Mouse (Mus musculus) B cell, adult 2 months (primary cell): ENCODE results near the gene Notch1.
A peak's percentile ranks its signal among the peaks of the same experiment; 100 is the strongest.

Experiments used
- DNase-seq, 2 experiments: peaks; one replicate each; pipeline ENCODE4 v3.0.0; 2022

Gene Notch1

DNA sequence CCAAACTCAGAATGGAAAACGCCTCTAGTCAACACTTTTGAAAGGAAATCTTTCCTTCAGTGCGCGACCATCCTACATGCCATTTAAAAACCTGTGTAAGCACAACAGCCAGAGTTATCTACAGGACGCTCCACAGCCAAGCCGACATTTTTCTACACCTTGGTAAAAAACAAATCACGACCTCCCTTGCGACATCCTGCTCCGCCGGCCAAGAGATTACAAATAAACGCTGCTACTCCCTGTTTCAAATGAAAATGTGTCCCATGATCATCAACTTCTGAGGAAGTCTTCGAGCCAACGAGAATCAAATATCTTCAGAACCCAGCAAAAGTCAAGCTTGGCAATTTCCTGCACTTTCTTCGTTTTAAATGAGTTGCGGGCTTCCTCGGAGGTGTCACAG is 72.1 kb downstream of the Notch1 start:
- DNase-seq = no peak

DNA sequence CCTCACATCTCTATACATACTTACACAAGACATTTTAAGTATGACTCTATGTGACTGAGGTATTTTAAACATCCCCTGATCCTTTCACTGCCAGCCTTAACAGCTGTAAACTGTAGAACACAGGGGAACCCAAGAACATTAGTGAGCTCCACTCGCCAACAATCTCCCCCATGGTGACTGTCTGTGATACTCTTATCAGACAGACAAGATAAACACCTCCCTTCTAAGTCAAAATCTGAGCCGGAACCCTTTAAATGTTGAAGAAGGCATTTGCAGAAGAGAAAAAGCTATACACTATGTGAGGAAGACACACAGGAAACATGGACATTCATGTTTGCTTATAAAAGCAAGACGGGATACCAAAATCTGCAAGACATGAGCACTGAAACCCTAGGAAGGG is 72.6 kb downstream of the Notch1 start:
- DNase-seq = no peak

DNA sequence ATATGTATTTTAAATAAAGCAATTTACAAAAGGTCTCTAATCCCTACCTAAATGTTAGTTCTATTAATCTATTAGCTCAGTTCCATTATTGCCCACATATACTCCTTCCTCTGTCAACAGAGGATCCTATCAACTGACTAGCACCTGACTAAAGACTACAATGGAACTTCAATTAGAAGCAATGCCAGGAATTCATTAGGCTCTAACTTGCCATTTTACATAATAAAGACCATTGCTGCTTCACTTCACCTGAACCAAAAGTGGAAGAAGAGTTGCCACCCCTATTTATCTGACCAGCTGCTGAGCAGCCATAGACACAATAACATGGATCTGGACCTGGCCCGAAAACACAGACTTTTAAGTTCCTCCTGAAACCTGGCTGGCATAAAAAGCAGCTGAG is 73.6 kb downstream of the Notch1 start:
- no peak for DNase-seq

DNA sequence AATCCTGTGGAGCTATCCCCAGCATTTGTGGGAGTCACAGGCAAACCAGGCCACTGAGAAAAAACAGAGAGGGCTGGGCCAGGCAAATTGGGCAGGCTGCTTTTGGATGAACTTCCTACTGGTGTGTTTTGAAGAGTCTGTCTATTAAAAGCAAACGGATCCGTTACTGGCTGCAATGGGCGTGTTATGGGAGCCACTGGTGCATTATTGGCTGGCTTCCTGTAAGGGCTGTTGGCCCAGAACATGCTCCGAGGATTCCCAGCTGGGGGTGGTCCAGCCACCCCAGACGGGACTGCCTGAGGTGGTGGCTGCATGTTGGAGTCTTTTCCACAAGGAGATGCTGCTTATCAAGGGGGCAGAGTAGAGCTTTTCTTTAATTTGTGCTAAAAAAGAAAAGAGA is 74.8 kb downstream of the Notch1 start:
- no peak for DNase-seq

DNA sequence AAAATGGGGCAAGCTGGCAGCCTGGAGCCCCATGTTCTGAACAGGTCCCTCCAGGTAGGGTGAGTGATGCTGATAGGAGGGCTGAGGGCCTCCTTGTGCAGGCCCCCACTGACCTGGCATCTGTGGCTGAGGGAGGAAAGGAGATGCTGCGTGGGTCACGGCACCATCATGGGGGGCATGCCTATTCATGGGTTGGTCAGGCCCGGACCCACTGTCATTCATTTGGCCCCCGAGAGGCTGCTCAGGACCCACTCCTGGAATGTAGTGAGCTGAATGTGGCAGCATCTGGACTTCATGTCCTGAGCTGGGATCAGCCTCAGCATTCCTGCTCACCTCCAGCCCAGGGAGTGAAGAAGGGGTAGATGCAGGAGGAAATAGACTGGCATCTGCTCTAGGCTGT is 75.2 kb downstream of the Notch1 start:
- no peak for DNase-seq

DNA sequence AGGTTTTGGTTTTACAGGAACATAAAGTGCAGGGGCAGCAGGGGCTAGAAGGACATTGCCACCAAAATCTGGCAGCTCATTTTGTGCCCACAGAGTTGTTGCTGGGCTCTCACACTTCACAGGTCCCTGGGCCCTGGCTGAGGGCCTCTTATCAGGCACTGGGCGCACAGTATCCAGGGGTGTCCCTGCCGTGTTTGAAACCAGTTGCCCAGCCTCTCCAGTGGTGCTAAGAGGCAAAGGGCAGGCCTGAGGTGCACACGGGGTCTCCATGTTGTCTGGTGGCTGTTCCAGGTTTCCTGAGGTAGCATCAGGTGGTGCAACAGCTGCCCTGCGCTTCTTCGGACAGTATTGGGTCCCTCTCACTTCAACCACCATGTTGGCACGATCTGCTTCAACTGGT is 76.8 kb downstream of the Notch1 start:
- no peak for DNase-seq

DNA sequence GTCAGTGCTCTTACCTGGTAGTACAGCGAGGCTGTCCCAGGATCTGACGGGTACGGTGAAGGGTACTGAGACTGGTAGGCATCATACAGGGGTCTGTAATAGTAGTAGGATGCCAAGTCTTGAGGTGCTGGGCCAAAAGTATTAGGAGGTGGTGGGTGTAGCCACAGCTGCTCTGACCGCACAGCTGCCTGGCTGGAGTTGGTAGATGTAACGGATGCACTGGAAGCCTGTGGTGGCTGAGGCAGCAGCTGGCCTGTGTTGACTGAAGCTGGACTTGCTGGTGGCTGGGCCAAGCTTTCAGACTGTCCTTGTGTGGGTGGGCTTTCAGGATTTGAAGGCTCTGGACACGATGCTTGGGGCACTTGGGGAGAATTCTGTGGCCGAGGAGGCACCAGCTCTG is 78.1 kb downstream of the Notch1 start:
- DNase-seq = no peak

DNA sequence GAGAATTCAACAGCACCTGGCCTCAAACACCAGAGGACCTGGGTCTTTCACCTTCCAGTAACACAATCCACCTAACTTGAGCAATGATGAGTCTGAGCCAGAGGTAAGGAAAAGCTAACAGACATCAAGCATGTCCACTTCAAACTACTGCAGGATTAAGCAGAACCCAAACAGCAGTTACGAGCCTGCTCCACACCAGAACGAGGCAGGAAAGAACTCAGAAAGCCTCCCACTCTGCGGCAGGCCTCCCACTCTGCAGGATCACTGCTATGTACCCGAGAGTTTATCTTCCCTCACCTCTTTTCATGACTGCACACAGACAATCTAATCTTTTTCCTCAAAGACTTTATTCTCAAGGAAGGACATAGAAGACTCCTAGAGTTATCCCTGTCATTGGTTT is 79.2 kb downstream of the Notch1 start:
- DNase-seq = no peak

DNA sequence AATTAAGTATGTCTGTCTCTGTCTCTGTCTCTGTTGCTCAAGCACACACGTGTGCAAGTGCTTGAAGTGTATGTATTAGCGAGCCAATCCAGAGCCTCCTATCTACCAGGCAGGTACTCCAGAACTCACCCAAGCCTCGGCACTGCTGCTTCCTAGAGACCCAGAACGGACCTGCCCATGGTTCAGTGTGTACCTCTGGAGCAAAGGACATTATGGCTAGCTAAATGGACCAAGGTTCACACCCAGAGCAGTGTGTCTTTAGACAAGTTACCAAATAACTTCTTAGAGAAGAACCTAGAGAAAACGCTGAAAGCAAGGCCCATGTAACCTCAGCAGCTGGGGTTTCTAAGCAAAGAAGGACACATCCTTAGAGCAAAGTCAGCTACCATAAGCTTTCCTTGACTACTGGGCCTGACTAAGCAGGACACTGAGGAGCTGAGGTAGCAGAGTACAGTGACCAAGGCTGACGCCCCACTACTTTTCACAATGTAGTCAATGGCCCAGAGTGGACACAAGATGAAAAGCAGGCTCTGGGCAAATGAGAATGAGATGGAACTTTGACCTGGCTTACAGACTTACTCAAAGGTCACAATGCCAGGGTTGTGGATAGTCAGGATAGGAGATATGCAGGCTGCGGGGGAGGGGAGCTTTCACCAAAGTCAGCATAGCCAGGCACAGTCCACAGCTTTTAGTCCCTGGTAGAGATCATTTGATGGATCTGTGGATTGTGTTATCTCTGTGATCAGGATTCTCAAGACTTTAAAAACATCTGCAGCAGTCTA is 81.5 kb downstream of the Notch1 start:
- DNase-seq = no peak

DNA sequence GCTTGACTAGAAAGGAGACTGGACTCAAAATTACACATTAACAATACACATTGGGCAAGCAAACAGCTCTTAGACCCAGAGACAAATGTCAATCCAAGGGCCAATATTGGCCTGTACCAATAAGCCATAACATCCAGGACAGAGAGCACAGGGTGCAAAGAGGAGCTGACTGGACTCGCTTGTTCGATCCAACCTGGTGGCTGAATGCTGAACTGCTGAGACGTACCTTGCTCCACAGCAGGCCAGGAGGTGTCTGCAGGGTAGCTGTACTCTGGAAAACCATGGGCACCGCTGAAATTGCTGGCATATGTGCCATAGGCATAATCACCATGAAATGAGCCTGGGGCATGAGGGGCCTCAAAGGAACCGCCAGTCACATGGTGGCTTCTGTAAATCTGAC is 86.6 kb downstream of the Notch1 start:
- DNase-seq = no peak

DNA sequence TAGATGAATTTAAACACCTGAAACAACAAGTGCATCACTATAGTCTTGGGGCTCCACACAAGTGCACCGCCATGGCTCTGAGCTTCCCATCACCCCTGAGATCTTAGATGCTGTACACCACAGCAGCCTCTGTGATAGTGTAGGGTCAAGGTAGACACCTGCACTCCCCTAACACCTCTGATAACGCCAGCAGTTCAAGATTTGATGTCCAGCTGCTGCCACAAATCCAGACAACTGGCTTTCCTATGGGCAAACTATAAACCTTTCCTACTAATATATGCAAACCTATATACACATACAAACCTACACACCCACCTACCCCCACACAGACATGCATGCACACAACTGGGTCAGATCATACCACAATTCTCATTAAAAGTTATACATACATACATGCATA is 91.9 kb downstream of the Notch1 start:
- no peak for DNase-seq

DNA sequence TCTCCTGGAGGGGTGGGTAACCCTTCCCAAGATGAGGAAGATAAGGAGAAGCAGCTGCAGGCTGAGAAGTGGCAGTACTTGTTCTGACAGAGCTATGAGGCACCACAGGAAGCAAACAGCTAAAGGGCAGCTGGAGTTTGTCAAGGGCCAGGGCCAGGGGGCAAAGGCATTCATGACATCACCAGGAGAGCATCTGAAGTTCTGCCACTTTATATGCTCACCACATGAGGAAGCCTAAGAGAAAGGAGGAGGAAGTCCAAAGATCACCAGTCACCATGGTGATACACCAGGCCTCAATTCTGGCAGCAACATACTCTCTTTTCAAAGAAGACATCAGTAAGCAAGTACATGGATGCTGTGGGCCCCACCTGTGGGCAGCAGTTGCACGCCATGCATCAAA is 93.4 kb downstream of the Notch1 start:
- no peak for DNase-seq

DNA sequence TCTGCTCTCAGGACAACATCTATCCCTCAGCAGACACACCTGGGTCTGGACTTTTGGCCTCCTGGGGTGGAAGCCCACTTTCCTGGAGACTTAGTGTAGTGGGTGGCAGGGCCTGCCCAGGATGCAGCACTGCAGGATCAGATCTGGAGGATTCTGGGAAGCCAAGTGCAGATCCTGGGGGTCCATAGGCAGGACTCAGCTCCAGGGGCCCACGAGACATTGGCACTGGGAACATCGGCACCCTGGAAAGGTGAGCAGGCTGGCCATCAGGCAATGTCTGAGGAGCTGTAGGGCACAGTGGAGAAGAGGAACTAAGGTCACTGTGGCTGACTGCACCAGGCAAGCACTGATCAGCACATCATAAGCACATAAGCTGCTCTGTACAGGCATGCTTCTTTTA is 94.5 kb downstream of the Notch1 start:
- no peak for DNase-seq

DNA sequence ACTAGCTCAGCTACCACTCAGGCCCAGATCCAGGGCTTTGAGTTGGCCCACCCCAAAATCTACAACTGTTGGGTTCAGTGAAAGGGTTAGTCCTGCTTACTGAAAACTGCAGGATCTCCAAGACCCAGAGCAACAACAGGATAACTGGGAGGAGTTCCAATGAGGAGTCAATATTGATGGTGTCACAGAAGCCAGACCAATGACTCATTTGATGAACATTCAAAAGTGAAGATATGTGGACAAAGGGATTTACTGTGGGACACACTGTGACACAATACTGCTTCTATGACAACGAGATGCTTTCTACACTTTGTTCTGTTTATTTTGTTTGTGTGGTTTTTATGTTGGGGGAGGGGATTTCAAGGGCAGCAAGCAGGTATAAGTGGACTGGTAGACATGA is 98.3 kb downstream of the Notch1 start:
- no peak for DNase-seq

DNA sequence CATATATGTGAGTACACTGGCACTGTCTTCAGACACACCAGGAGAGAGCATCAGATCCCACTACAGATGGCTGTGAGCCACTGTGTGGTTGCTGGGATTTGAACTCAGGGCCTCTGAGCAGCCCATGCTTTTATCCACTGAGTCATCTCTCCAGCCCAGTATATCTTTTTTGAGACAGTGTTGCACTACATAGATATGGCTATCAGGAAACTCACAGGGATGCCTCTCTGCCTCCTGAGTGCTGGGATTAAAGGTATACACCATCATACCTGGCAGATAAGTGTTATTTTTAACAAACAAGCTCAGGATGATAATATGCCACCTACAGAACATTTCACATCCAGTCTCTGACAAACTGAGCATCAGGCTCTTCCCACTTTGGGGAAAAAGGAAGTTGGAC is 99.4 kb downstream of the Notch1 start:
- DNase-seq = no peak

DNA sequence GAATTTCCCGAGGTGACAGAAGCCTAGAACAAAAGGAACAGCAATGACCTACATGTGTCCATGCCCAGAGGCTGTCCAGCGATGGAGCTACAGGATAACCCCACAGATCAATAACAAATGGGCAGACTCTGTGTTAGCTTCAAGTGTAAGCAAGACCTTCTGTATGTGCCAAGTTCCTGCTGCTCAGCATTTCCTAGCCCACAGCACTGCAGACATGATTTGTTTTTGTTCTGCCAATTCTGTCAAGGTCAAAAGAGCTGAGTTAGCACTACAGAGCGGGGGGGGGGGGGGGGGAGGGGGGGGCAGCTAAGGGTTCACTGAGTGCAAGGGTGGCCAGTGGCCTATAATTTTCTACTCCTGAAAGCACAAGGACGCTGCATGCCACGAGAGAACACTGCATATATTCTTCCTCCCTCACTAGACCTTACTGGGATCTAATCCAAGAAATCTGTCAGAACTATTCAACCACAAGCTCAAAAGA is 105.5 kb downstream of the Notch1 start:
- DNase-seq = no peak

DNA sequence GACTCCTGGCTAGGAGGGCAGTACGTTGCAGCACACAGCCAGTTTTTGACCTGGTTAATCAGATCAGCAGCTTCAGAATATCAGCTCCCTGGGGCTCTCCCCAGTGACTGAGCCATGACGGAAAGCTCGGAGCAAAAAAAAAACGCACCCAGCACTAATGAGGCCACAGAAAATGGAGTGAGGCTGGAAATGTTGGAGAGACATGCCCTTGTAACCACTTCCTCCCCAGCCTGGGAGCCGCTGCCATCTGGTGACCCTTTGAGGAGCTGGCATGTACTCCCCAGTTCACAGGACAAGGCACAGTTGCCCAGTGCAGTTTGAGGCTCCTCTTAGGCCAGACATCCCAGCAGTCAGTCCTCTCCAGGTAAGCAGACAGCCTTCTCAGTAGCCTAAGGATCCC is 106.4 kb downstream of the Notch1 start:
- DNase-seq = no peak

DNA sequence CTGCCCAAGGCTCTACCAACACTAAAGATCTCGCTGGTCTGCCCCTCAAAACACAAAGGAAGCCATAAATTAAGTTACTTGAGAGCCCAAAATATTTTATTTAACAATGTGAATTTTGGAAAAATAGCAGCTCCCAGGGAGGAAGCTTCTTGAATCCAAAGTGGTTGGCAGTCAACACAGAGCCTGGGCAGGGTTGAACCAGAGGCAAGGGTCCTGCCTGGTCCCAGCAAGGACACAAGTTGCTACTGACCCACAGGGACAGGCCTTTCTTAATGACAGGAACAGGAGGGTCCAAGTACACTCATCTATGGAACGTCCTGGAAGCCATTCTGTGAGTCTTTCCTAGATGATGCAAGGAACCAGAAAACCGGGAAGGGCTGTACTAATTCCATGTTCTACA is 107.1 kb downstream of the Notch1 start:
- DNase-seq = no peak

DNA sequence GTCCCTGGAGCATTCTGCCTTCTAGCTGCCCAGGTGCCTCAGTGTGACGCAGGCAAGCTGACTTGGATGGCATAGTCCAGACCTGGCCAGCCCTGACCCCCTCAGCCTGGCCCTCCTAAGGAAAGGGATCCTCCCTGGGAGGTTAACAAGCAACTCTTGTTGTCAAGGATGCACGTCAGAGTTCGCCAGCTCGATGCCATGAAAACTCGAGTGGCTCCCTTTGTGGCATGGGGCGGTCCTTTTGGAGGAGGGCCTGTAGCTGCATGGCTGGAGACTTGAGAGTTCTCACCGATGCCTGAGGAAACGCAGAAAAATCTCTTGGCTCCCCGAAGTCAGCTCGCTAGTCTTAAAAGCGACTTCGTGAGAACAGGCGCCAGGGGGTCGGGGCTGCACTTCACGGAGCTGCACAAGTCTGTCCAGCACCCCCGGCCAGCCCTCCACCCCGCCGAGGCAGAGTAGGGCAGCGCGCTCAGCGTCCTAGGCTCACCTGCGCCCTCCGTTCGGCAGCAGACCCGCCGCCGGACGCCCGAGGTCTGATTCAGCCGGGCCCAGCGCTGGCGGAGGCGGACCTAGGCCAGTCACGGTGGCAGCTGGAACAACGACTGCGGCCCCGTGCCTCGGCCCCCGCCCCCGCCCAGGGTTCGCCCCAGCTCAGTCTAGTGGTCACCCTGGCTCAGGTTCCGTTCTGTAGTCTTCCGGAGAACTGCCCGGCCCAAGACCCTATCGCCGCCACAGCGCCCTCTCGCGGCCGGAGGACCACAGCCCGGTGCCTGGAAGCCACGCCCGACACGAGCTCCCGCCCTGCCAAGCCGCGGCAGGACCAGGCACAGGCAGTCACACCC is 107.7 kb downstream of the Notch1 start, which contains the start of gene Inpp5e:
Gene Inpp5e (minus strand): TSS at position 689 of the 842 bp plus-strand sequence.
- peak; percentile 99 for DNase-seq
